Mouse (Mus musculus) lung, postnatal 10 days (tissue): Measurements from ENCODE around the gene Rhbg.
"Not testable (repeated sequence)": the region's sequence is repeated elsewhere in the genome, so short reads cannot be mapped to it uniquely, and the experiment has no call there.

Experiments used
- DNase-seq: peaks from one replicate; pipeline ENCODE4 v3.0.0; 2021

Rhbg gene

DNA sequence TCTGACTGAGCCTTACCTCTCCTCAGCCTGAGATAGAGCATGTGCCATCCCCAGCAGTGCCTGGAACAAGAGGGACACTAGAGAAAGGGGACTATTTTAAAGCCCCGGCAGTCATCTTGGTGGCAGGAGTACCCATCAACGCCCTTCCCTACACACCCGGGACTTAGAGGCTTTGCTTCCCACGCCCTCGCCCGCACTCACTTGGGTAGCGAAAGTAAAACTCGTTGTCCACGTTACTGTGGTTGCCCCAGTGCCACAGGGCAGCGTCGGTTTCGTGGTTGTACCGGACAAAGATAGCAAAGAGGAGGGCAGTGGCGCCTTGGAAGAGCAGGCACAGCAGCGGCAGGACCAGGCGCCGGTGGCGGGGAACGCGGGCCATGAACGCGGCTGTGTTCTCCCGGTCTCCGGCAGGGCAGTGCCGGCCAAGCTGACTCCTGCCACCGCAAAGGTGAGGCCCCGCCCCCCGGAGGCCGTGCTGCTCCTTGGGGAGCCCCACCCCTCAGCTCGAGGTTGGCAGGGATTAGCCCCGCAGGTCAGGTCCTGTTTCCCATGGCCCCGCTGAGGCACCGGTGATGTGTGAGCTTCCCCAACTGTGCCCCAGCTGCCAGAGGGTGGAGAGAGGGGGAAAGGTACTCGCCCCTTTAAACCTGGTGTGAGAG is at the start of gene Rhbg:
TSS of gene Rhbg (minus strand) at position 442 of the 659 bp plus-strand sequence.
- peak; percentile 72 for DNase-seq

DNA sequence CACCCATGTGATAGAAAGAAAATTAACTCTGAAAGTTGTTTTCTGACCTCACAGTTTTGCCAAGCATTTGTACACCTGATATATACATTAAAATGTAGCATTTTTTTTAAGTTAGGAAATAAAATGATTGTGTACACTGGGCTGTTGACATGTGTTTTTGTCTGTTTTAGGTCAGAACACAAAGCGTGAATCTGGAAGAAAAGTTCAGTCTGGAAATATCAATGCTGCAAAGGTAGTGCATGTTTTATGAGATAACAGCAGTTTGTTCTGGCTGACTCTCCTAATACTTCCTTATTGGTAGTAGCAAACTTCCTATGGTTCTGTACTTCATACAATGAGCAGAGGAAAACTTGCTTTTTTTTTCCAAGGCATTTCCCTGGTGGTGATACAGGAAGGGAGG is 44.7 kb upstream of the Rhbg start:
- DNase-seq = no peak

GRCm38 (mm10) chr3:88297321-88297851 is 42.9 kb upstream of the Rhbg start:
- no peak for DNase-seq

DNA sequence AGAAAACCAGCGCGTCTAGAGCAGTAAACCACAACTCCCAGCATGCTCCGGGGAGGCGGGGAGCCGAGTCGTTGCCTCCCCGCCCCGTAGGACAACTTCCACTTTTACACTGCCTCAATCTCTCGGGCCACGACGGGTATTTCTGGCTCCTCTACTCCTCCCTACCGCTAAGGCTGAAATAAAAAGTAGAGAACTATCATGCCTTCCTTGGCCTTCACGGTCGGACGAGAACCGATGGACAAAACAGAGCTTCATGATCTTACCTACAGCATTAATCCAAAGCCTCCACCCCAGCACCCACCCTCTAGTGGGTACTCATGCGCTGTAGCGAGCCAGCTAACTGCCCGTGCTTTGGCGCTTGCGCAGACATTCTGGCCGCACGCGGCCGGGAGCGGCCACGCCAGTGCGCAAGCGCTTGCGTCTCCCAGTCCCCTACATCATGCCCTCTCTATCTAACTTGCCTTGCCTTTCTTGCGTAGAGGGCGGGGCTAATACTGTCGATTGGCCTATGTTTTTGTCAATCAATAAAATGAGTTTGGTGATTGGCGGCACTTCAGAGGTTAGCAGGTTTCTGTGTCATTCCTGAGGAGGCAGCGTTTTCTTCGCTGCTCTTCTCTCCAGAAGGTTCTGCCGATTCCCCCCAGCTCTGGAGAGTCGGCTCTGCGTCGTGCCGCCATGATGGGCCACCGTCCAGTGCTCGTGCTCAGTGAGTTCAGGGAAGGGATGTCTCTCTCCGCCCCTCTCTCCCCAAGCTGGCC is 42.2 kb upstream of the Rhbg start, which contains the start of the genes Tsacc and Cct3:
TSS of gene Tsacc (minus strand) at position 439 of the 758 bp plus-strand sequence.
TSS of gene Cct3 (plus strand) at position 556 of the 758 bp plus-strand sequence.
- peak; percentile 99 for DNase-seq

- no peak for DNase-seq
These were observed 41.6 kb upstream of the Rhbg start for GRCm38 (mm10) chr3:88296110-88296560.

DNA sequence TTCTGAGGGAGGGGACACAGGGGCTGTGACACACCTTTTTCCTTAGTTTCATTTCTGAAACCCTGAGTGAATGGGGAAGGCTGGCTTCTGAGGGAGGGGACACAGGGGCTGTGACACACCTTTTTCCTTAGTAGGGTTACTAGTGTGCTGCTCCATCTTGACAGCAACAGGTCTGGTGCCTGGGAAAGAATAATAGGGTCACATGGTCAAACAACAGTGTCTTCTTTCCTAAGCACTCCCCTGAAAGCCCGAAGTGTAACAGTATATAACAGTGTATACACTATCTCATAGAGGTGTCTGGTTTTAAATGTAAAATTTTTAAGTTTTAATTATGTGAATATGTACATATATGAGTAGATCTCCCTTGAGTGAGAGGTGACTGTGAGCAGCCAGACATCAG is 40.8 kb upstream of the Rhbg start:
- not testable (repeated sequence) for DNase-seq

GRCm38 (mm10) chr3:88291970-88292369 is 37.5 kb upstream of the Rhbg start:
- peak; percentile 27 for DNase-seq

DNA sequence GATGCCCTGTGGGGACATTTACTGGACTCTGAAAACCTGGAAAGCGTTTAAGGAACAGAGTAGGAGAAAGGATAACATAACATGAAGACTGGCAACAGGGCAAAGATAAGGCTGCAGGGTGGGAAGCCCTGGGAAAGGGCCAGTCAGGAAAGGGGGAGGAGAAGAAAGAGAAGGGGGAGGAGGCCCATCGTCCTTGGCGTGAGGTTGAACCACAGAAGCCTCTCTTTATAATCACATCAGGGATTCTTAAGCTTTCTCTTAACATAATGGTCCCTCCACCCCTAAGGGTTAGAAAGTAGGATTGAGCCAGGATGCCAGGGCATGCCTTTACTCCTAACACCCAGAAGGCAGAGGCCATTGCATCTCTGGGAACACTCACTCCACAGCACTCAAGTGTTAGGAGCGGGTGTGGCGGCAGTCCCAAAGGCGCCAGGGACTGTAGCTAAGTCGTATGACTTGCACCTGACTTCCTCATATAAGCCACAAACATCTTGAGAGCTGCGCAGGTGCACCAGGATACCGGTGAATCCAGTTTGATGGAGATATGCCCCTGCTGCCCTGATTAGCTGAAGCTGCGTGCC is 33.7 kb upstream of the Rhbg start:
- DNase-seq = peak; percentile 39

DNA sequence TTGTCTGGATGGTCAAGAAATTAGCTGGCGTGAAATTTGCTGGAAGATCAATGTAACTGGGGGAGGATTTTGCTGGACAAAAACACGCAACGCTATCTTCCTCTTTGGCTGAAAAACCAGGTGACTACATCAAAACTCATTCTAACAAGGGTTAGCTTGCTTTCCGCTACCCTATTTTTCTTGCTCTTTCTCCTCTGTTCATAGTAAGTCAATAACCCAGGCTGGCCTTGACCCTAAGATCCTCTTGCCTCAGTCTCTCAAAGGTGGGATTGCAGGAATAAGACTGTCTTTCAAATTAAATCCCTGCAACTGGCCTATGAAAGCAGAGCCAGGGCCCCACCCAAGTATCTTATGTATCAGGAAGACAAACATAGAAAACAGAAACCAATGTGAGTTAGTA is 32.6 kb upstream of the Rhbg start, which contains the start of gene Gm38392:
TSS of gene Gm38392 (minus strand) at position 101 of the 400 bp plus-strand sequence.
- DNase-seq = no peak

- DNase-seq = not testable (repeated sequence)
These were observed 31.0 kb upstream of the Rhbg start for GRCm38 (mm10) chr3:88285565-88285895.

- DNase-seq = not testable (repeated sequence)
These were observed 30.5 kb upstream of the Rhbg start for GRCm38 (mm10) chr3:88284815-88285564.

- DNase-seq = peak; percentile 68
These were observed 26.8 kb upstream of the Rhbg start for GRCm38 (mm10) chr3:88281141-88281916.

- no peak for DNase-seq
These were observed 25.5 kb upstream of the Rhbg start for GRCm38 (mm10) chr3:88280035-88280434.

GRCm38 (mm10) chr3:88276529-88277143 is 22.1 kb upstream of the Rhbg start:
- peak; percentile 45 for DNase-seq

GRCm38 (mm10) chr3:88276121-88276520 is 21.6 kb upstream of the Rhbg start:
- no peak for DNase-seq

GRCm38 (mm10) chr3:88274002-88274401 is 19.5 kb upstream of the Rhbg start:
- no peak for DNase-seq

DNA sequence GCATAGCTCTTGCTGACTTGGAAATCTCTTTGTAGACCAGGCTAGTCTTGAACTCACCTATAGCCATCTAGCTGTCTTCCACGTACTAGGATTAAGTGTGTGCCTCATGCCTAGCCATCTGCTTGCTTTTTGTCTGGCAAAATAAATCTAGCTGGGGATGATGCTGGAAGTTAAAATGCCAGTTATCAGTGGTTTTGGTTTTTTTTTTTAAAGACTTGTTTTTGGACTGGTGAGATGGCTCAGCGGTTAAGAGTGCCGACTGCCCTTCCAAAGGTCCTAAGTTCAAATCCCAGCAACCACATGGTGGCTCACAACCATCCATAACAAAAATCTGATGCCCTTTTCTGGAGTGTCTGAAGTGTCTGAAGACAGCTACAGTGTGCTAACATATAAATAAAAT is 17.4 kb upstream of the Rhbg start:
- no peak for DNase-seq

DNA sequence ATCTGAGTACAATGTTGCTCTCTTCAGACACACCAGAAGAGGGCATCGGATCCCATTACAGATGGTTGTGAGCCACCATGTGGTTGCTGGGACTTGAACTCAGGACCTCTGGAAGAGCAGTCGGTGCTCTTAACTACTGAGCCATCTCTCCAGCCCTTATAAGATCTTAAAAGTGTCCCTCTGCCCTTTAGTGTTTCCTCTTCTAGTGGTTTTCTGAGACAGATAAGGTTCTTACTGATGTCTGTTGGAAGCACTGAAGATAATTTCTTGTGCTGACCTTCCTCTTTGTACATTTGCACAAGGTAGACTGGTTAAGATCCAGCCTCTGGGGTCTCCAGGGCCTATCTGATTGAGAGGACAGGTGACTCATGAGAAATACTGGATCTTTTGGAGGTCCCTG is 16.8 kb upstream of the Rhbg start:
- DNase-seq = not testable (repeated sequence)

GRCm38 (mm10) chr3:88268991-88269390 is 14.5 kb upstream of the Rhbg start:
- DNase-seq = no peak

DNA sequence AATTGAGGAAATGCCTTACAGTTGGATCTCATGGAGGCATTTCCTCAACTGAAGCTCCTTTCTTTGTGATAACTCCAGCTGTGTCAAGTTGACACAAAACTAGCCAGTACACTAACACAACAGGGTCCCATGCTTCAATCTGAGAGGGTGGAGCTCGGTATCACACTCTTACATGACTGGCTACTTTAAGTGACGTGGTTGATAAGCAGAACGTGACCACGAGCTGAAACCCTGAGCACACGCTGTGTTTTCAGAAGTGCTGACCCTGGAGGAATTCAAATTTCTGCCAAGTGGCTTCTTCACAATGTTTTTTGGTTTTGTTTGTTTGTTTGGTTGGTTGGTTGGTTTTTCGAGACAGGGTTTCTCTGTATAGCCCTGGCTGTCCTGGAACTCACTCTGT is 13.5 kb upstream of the Rhbg start:
- DNase-seq = not testable (repeated sequence)

GRCm38 (mm10) chr3:88262346-88262745 is 7.8 kb upstream of the Rhbg start:
- DNase-seq = no peak
